20 mouse cellular contexts compared by ENCODE assay signal in the genomic region with DNA sequence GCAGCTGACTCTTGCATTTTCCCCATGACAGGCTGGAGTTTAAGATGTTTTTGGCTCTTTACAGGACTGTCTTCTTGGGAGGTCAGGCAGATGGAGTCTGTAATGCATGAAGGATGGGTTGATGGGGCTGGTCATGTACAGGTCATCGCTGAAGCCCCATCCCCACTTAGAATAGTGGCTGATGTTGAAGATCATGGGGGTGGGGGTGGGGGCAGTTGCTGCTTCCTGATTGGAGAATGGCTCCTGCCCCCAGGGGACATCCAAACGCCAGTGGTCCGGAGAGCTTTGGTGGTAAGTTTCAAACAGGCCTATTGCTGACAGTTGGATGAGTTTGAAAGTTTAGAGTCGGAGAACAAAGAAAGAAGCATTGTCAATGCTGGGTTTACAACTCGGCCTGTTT.
DNase-seq lines count a peak whose midpoint lies in the region; ATAC-seq and TF ChIP-seq lines count a peak whose summit lies in the region.
"Had no signal": no experiment of that assay in that cellular context is flagged by ENCODE, and none has a peak within 500 bp of the region (broad histone marks: within the 10 kb centered on the region; RNA-seq: fewer than 3 reads in every experiment).

No protein-coding gene starts in this region.

- H3K4me1 ChIP-seq in kidney, embryonic 15.5 days = peaks cover 25% of the 10 kb centered on the region
- no peaks in the 10 kb centered on the region for H3K4me1 ChIP-seq in kidney, adult 2 months (ENCODE audit: control insufficient read depth, insufficient read depth, low read length)
- H3K4me1 ChIP-seq in intestine, embryonic 16.5 days (ENCODE audit: control insufficient read depth, insufficient read depth, low read length) = peaks cover 14% of the 10 kb centered on the region
- peaks cover 4% of the 10 kb centered on the region; the same call in 1 of the 2 replicates for H3K4me1 ChIP-seq in forebrain, postnatal 0 days (ENCODE audit: insufficient read depth)

- no peak overlapping the region for H3K4me3 ChIP-seq in kidney, embryonic 15.5 days (replicated peaks)
- H3K4me3 ChIP-seq in kidney, adult 2 months (ENCODE audit: insufficient read depth, low read depth, low read length) = no peak overlapping the region
- no peak overlapping the region for H3K4me3 ChIP-seq in intestine, embryonic 16.5 days (ENCODE audit: low read length)
- no peak overlapping the region for H3K4me3 ChIP-seq in forebrain, postnatal 0 days (ENCODE audit: low read depth, low read length)
- H3K4me3 ChIP-seq: embryonic facial prominence, embryonic 13.5 days; forebrain, embryonic 12.5 days; heart, adult 2 months; heart, embryonic 15.5 days had no signal

- ATAC-seq in kidney, embryonic 15.5 days (replicated peaks; ENCODE audit: low FRiP score) = peak; percentile 31
- ATAC-seq in intestine, embryonic 16.5 days = no peak
- no peak for ATAC-seq in forebrain, postnatal 0 days
- ATAC-seq: activated CD4-positive, CD25-positive, alpha-beta regulatory T cell, adult 4 months; forebrain, embryonic 16.5 days; Patski had no signal

- no peak overlapping the region for H3K9ac ChIP-seq in kidney, embryonic 15.5 days
- H3K9ac ChIP-seq in intestine, embryonic 16.5 days (ENCODE audit: low read depth, low read length) = no peak overlapping the region
- no peak overlapping the region for H3K9ac ChIP-seq in forebrain, postnatal 0 days
- H3K9ac ChIP-seq: embryonic facial prominence, embryonic 13.5 days; forebrain, embryonic 12.5 days; heart, embryonic 15.5 days had no signal

- no peak overlapping the region for H3K4me2 ChIP-seq in kidney, embryonic 15.5 days
- no peak overlapping the region for H3K4me2 ChIP-seq in intestine, embryonic 16.5 days (ENCODE audit: low read depth, low read length)
- H3K4me2 ChIP-seq in forebrain, postnatal 0 days (ENCODE audit: low read depth) = no peak overlapping the region
- H3K4me2 ChIP-seq: embryonic facial prominence, embryonic 13.5 days; forebrain, embryonic 12.5 days; heart, embryonic 11.5 days; heart, embryonic 15.5 days had no signal

- H3K27ac ChIP-seq in kidney, embryonic 15.5 days = peak overlapping the region; percentile 67
- H3K27ac ChIP-seq in kidney, adult 2 months (ENCODE audit: insufficient read depth, low read depth, low read length) = no peak overlapping the region
- peak overlapping the region; percentile 8; the same call in 1 of the 2 replicates for H3K27ac ChIP-seq in intestine, embryonic 16.5 days (ENCODE audit: low read length)
- H3K27ac ChIP-seq in forebrain, postnatal 0 days (ENCODE audit: low read depth, low read length) = no peak overlapping the region
- H3K27ac ChIP-seq: embryonic facial prominence, embryonic 13.5 days; forebrain, embryonic 12.5 days; heart, adult 2 months; heart, embryonic 15.5 days had no signal

- TF ChIP-seq POLR2A in kidney, adult 2 months (IDR thresholded peaks at IDR 0.05; ENCODE audit: low read depth, low read length) = no peak

- 36% methylated on average over 5 of the region's 5 CpGs for WGBS in kidney, embryonic 15.5 days
- WGBS in kidney, adult 2 months = 70% methylated on average over 5 of the region's 5 CpGs
- 38% methylated on average over 5 of the region's 5 CpGs for WGBS in intestine, embryonic 16.5 days
- WGBS in forebrain, postnatal 0 days = 65% methylated on average over 5 of the region's 5 CpGs

- DNase-seq in kidney, adult 8-10 months = no peak
- DNase-seq in kidney, postnatal 4 days = peak; percentile 47 to 66
- DNase-seq in kidney, adult 2 months = no peak
- no peak for DNase-seq in forebrain, postnatal 0 days
- DNase-seq: adrenal gland, postnatal 14 days; cerebellum, adult 18-20 months; cerebellum, adult 9-11 months; cerebellum, postnatal 36 days; gastrocnemius, postnatal 14 days; heart, adult 2 months; heart, postnatal 14 days had no signal

- peaks cover 14% of the 10 kb centered on the region for H3K27me3 ChIP-seq in kidney, embryonic 15.5 days
- H3K27me3 ChIP-seq in kidney, adult 2 months (replicated peaks; ENCODE audit: control insufficient read depth, insufficient read depth, low read length) = no peaks in the 10 kb centered on the region
- peaks cover 4% of the 10 kb centered on the region; the same call in 1 of the 2 replicates for H3K27me3 ChIP-seq in intestine, embryonic 16.5 days (replicated peaks; ENCODE audit: control insufficient read depth, insufficient read depth, low read length)
- H3K27me3 ChIP-seq in forebrain, postnatal 0 days (ENCODE audit: insufficient read depth, low read length) = no peaks in the 10 kb centered on the region
- H3K27me3 ChIP-seq: Patski had no signal

- H3K9me3 ChIP-seq in kidney, embryonic 15.5 days (replicated peaks) = no peaks in the 10 kb centered on the region
- H3K9me3 ChIP-seq in intestine, embryonic 16.5 days (ENCODE audit: control insufficient read depth, low read length) = 0 out of 2 replicates have a peak, but pooled peaks cover under 1% of the 10 kb centered on the region
- H3K9me3 ChIP-seq in forebrain, postnatal 0 days (ENCODE audit: low read length) = no peaks in the 10 kb centered on the region
- H3K9me3 ChIP-seq: embryonic facial prominence, embryonic 13.5 days; forebrain, embryonic 12.5 days; heart, embryonic 15.5 days had no signal

- no peak for TF ChIP-seq CTCF in kidney, adult 2 months (conservative IDR thresholded peaks at IDR 0.05; ENCODE audit: insufficient read depth, insufficient read length, low read depth, low read length)
- no peak for TF ChIP-seq CTCF in forebrain, postnatal 0 days (IDR thresholded peaks at IDR 0.05; ENCODE audit: low read depth)

- no peaks in the 10 kb centered on the region for H3K36me3 ChIP-seq in kidney, embryonic 15.5 days
- H3K36me3 ChIP-seq in kidney, adult 2 months (ENCODE audit: control insufficient read depth, insufficient read depth, low read length) = no peaks in the 10 kb centered on the region
- H3K36me3 ChIP-seq in intestine, embryonic 16.5 days (ENCODE audit: control insufficient read depth, insufficient read depth, low read length) = no peaks in the 10 kb centered on the region
- no peaks in the 10 kb centered on the region for H3K36me3 ChIP-seq in forebrain, postnatal 0 days (ENCODE audit: insufficient read depth)
- H3K36me3 ChIP-seq: embryonic facial prominence, embryonic 13.5 days; forebrain, embryonic 12.5 days; heart, embryonic 15.5 days had no signal

Comparison
In these comparisons a context has a peak if more than half of its experiments do, and no peak if none do; other contexts are left out.
1. H3K27ac ChIP-seq: peak in kidney, embryonic 15.5 days (single experiment) and intestine, embryonic 16.5 days (single experiment); none in kidney, adult 2 months (single experiment) and forebrain, postnatal 0 days (single experiment).
2. DNase-seq: peak in kidney, postnatal 4 days (2 of 2); none in kidney, adult 8-10 months (0 of 2), kidney, adult 2 months (single experiment) and forebrain, postnatal 0 days (single experiment).